Mouse (Mus musculus) cerebellum, adult 11-12 months (tissue): ENCODE results near the gene Cfap126.

ENCODE experiments used
- DNase-seq: peaks from one replicate; pipeline ENCODE4 v3.0.0; 2022

Cfap126 gene

DNA sequence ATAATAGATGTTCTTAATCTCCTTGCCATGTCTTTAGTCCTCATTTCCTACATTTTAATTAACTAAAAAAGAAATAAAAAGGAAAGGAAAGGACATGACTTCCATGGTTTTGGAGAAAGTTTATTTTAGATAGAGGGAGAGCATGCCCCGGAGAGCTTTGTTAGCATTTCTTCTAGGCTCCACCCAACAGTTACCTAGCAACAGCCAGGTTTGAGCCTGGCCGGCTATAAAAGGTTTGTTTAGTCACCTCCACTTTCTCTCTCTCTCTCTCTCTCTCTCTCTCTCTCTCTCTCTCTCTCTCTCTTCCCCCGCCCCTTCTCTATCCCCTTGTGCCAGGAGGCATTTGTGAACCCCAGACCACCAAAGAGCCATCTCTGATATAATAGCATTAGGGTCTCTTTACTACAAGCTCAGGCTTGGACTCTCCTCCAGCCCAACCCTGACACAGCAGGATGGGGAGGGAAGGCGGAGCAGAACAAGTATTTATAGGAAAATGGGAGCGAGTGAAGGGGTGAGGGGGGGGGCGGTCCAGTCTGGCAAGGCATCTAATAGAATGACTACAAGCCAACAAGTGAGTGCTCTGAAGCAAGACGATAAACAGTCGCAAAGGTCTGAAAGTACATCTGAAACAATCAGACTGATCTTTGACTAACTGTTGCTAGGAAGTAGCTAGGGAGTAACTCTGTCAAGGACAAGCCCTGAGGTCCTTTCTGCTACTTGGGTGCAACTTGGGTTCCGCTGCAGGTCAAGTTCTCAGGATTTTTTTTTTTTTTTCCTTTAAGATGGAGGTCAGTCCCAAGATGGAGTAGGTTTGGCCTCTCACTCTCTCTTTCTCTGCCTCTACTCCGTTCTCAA is 17.4 kb upstream of the Cfap126 start:
- no peak for DNase-seq

DNA sequence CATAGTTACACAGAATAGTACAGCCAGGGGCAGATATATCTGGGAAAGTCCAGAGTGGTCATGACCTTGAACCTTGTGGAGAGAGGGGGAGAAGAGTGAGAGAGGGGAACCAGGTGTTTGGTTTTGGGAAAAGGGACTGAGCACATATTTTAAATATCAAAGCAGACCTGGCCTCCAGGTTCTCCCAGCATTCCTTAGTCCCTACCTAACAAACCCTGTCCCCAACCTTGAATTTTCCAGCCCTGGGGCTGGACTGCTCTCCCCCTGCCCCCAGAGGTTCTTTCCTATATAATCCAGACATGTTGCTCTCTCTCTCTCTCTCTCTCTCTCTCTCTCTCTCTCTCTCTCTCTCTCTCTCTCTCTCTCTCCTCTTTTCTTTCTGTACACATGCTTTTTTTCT is 16.6 kb upstream of the Cfap126 start:
- no peak for DNase-seq

DNA sequence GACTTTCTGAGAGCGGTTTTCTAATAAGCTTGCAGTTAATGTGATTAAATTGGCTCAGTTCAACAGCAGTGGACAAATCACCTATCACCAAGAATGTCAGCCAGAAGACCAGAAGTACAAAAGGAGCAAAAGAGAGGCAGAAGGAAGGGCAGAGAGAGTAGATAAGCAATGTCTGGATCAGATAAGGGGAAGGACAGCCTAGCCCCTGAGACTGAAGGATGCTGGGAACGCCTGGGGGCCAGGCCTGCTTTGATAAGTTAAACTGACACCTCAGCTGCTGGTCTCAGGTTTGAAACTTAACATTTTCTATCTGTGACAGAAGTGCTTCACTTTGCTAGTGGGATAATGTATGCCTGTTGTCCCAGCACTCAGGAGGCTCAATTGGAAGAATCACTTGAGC is 16.1 kb upstream of the Cfap126 start:
- DNase-seq: no peak

DNA sequence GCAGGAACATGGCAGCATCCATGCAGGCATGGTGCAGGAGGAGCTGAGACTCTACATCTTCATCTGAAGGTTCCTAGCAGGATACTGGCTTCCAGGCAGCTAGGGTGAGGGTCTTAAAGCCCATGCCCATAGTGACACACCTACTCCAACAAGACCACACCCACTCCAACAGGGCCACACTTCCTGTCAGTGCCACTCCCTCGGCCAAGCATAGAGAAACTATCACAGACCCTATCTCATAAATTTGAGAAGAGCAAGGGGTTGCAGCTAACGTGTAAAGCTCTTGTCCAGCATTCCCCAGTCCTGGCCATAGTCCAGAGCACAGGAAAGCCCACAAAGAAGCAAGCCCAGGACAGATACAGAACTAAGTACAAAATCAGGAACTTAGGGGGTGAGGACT is 12.7 kb upstream of the Cfap126 start:
- peak; percentile 50 for DNase-seq

DNA sequence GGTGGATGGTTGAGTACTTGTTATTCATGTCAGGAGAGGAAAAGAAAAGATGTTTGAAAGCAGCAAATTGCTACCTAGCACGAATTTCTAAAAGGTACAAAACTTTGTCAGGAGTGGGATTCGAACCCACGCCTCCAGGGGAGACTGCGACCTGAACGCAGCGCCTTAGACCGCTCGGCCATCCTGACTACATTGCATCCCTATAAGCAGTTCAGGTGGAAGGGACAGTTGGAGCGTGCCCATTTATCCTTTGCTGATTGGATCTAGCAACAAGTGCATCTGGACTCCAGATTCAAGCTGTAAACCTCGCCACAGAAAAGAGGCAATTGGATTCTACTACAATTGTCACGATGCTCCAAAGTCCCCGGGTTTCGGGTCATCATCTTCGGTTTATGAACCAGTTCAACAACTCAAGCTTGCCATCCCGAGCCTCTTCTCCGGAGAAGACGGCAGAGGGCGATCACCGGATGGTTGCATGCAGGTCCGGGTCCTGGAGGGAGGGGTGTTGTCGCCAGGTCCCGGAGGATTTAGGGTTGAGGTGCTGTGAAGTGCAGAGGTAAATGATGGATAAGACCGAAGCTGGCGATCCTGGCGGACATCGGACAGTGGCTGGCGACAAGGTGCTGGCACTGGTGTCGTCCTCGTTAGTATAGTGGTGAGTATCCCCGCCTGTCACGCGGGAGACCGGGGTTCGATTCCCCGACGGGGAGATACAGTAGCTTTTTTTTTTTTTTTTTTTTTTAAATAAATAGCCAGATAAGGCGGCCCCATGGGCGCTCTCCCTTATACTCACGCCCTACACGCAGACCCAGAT is 11.8 kb upstream of the Cfap126 start:
- DNase-seq: peak; percentile 88

DNA sequence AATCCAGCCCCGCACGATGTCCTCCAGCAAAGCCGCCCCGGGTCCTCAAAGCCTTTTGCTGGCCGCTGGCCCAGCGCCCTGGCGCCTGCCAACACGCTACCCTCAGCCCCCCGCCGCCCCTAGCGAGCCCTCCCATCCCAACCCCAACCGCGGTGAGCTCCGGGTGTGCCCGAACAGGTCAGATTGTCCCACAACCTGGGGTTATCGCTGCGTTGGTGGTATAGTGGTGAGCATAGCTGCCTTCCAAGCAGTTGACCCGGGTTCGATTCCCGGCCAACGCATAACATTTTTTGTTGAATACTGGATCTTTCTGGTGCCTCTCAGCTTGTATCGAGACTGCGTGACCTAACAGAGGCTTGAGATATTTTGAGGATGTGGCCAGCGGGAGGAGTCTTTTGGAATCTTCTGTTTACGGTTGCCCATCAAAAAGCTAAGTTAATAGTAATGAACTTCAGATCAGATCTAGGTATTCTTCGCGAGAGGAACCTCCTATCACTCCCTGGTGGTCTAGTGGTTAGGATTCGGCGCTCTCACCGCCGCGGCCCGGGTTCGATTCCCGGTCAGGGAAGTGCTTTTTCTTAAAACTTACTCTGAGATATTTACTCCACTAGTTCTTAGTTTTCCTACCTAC is 11.1 kb upstream of the Cfap126 start:
- peak; percentile 85 for DNase-seq

DNA sequence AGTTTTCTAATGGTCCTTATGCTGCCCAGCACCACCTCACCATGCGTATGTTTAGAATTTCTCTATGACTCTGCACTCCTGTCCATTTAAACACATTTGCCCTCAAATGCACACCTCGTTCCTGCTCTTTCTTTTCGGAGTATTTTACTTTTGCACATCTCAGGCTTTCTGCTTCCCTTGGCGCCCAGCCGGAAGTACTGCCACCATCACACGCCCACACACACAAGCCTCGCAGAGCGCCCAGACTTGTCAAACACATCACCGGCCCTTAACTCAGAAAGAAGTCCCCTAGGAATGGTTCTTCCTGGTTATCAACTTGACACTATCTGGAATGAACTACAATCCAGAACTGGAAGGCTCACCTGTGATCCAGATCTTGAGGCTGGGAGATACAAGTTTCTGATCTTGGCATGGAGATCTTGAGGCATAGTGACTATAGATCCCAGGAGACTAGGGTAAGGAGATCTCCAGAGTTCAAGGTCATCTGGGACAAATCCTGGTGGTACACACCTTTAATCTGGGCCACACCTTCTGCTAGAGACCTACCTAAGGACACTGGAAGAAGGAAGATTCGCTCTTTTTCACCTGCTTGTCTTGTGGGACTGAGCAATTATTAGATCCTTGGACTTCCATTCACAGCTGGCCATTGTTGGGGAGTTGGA is 10.4 kb upstream of the Cfap126 start:
- no peak for DNase-seq

DNA sequence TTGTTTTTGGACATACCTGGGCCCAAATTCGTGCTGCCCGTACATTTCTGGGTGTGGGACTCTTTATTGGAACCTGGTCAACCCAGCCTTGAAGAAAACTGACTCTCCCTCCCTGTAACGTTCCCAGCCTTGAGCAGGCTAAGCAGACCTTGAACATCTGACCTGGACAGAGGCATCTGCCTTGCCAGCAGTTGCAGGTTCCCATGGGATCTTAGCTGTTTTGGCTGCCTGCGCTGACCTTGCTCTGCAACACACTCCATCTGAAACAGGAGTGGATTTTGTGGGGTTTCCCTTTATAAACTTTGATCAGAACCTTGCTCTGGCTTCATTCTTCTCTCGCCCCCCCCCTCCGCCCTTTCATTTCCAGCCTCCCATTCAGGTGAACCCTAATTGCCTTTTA is 8.5 kb upstream of the Cfap126 start:
- DNase-seq: no peak

DNA sequence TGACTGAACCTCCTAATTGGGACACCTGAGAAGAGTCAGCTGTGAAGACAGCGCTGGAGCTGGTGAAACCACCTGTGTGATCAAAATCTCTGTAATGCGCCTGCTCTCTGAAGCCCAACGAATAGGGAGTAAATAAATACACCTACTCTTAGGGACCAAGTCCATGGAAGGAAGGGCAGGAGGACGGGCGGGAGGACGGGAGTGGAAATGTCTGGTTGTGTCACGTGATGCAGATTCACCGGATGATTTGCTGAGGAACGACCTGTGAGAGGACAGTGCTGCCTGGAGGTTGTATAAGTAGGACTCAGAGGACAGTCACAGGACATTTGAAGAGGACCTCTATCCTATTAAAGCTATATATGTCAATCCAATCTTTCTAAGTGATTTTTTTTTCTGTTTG is 4.1 kb upstream of the Cfap126 start:
- peak; percentile 27 for DNase-seq

DNA sequence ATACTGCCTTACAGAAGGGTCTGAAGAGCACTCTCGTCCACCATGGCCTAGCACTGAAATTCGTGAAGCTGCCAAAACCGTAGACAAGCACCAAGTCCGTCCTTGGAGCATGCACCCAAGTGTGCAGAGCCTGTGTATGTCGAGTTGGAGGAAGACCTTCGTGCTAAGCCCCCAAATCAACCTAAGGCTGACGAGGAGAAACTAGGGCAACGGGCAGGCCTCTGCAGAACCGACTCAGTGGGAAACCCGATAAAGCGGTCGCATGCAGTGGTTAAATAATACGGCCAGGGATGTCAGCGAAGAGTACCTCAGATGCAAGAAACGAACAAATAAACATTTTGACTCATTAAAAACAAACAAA is 3.1 kb upstream of the Cfap126 start:
- DNase-seq: no peak

DNA sequence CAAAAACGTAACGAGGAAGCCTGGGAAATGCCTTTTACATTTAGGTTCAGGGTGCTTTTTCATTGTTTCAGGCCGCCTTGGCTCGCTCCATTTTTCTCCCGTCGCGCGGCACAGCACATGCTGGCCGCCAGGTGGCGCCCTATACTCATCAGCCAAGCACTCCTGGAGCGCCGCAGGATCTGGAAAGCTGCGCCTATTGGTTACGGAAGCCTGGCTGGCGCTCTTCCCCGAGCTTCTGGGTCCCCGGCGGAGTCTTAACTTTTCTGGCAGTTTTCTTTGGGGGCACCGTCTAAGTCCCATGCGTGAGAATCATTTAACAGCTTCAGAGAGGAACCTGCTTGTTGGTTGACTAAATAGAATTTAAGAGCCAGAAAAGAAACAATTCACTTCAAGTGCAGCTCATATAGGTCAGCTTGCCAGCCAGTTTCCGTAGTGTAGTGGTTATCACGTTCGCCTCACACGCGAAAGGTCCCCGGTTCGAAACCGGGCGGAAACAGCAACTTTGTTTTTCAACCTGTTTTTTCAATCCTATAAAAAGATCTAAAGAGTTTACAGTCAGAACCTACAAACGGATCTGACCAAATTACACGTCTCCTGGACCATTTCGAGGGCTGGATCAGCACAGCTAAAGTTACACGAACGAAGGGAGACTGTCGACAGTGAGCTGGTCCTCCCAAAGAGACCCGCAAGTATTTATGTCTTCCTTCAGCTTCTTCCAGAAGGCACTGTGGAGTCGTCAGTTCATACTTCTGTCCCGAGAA is 2.5 kb upstream of the Cfap126 start:
- peak; percentile 95 for DNase-seq

DNA sequence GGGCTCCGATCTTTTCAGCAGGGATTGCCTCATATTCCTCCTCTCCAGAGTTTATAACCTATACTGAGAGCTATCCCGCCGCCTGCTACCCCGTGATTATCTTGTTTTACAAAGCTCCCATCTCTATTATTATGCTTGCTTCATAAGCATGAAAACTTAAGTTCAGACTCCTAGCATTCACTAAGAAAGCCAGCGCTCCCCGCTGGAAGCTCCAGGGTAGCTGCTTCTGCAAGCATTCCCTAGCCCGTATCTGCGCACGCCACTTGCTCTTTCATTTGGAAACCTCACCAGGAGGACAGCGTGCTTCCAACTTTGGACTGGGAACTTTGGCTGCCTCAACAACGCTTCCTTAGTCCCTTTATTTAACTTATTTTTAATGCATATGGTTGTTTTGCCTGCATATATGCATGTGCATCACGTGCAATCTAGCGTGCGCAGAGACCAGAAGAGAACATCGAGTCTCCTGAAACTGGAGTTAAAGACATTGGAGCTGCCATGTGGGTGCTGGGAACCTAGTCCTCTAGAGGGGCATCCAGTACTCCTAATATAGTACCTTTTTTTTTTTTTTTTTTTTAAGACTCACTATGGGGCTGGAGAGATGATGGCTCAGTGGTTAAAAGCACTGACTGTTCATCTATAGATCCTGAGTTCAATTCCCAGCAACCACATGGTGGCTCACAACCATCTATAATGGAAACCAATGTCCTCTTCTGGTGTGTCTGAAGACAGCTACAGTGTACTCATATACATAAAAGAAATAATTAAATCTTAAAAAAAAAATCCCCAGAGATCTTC is 1.7 kb upstream of the Cfap126 start:
- DNase-seq: peak; percentile 35

DNA sequence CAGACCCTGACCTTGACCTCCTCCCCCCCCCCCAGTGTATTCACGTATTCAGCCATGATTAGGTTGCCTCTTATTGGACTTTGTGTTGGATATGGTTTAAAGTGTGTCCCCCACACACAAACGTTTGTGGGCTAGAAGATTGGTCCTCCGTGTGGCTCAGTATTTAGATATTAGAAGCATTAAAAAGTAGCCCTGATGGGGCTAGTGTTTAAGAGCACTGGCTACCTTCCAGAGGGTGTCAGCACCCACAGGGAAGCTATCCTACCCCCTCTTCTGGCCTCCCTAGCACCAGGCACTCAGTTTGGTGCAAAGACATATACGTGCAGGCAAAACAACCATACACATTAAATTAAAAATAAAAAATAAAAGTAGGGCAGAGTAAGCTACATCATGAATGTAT is 732 bp upstream of the Cfap126 start:
- no peak for DNase-seq

DNA sequence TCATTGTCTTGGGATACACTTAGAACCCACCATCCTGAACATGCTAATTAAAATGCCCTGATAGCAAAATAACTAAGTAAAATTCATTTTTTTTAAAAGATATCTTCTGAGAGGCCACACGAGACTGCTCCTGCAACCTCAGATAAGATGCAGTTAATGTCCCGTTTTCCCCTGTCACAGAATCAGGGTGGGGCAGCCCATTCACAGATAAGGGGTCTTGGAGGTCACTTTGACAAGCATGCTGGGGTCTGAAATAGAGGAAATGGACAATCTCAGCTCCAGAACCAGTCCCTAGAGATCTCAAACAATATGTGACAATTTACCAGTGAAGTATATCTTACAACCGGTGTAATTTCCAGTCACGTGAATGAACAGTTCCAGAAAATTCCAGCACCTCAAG is 2.6 kb downstream of the Cfap126 start:
- no peak for DNase-seq

DNA sequence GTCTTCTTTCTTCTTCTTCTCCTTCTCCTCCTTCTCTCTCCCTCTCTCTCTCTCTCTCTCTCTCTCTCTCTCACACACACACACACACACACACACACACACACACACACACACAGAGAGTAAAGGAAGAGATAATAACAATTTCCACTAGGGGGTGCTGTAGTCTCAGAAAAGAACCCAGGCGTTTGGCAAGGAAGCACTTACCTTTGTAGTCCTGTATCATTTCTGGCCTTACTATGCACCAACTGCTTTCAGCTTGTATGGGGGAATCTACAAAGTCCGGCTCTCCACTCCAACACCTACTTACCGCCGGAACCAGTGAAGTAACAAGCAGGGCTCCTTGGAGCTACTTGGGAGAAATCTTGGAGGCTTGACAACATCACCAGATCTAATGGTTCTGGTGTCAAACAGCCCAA is 4.6 kb downstream of the Cfap126 start:
- DNase-seq: peak; percentile 51

DNA sequence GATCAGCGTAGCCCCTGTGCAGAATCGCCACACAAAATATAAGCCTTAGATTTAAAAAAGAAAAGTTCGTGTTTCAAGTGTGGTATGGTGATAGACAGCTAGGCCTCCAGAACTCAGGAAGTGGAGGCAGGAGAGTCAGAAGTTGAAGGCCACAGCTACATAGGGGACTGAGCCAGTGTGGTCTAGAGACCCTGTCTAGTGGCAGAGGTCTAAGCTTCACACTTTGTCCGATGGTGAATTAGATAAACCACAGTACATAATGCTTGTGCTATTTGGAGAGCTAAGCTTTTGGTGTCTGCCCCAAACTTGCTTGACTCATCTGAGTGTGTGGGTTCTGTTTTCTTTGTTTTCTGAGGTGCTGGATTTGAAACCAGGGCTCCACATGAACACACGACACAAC is 5.3 kb downstream of the Cfap126 start:
- no peak for DNase-seq

DNA sequence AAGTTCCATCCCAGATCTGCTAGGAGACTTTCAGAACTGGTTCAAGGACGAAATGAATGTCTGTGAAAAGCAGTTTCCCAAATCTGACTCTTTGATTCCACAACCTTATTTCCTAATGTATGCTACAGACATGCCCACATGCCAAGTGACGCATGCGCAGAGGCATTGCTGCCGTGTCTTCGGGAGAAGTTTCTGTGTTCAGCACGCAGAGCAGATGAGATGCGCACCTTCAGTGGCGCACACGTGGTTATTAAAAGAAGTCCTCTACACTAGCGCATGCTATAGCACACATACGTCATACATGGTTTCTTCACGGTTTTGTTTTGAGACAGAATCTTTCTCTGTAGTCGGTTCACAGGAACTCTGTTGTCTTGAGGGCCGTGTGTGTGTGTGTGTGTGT is 5.7 kb downstream of the Cfap126 start:
- no peak for DNase-seq

DNA sequence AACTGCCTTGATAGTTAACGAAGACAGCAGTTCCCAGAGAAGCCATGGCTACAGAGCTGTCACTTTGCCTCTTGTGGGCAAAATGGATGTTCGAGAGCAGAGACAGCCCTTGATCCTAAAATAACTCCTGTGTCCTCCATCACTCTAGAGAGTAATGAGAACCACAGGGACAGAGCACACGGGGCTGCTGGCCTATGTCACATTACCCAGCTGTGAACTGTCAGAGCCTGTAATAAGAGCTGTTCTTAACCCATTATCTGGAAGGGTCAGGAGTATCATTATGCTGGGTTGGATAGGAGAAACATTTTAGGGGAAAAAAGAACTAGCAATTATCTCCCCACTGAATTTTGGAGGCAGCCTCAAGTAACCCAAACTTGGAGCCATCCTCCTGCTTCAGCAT is 7.2 kb downstream of the Cfap126 start:
- no peak for DNase-seq

DNA sequence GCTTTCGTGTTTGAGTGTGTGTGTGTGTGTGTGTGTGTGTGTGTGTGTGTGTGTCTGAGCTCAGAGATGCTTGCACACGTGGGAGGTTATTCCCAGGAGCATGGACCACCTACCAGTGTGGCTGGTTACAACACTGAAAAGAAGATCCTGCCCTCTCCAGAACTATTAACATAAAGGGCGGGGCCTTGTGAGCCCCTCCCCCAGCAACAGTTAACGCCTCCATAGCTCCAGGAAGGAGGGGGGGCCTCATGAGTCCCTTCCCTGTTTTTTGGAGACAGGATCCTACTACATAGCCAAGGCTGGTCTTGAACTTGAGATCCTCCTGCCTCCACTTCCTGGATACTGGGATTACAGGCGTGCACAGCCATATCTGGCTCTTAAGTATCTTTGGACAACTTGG is 8.1 kb downstream of the Cfap126 start:
- no peak for DNase-seq

DNA sequence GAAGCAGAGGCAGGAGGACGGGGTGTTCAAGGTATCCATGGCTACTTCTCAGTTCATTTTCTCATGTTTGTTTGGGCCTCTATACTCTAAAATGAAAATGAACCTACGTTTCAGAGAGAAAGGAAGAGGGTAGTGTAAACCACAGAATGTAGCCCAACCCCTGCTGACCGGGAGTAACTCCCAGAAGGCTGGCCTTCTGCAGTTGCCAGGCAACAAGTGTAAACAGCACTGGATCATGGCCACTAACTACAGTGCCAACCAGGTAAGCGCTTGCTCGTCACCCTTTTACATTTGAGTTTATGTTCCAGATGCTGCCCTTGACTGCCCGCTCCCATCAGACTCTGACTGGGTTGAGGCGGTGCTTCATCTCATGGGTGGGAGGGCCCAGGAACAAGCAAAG is 9.2 kb downstream of the Cfap126 start:
- DNase-seq: no peak

DNA sequence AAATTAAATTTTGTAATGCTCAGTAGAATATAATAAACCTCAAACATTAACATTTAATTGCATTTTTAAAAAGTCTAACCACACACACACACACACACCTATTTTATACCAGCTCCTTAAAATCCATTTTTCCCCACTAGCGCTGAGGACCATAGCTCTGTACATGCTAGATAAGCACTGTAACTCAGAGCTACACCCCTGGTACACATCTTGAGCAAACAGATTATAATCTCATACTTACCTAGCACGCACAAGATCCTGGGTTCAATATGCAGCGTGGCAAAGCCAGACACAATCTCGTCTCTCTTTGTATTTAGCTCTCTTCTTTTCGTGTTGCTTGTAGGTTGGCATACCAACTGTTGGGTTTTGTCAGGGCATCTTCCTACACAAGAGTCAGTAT is 10.7 kb downstream of the Cfap126 start:
- DNase-seq: no peak

DNA sequence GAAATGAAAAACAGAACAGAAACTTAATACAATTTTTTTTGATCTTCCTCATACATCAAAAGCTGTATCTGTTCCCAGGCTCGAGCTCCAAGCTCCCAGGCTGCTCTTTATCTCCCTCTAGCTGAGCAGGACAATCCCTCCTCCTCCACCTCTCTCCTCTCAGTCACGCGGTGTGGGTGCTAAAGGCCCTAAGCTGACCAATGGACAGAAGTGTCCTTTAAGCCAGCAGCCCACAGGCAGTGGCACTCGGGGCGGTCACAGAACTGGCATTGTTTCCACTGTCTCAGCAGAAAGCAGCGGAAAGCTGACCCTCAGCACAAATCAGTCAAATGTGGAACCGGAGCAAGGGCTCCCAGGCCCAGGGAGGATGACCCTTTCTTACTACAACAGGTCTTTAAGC is 15.5 kb downstream of the Cfap126 start:
- no peak for DNase-seq
